8 mouse cellular contexts compared by ENCODE assay signal in the genomic region with DNA sequence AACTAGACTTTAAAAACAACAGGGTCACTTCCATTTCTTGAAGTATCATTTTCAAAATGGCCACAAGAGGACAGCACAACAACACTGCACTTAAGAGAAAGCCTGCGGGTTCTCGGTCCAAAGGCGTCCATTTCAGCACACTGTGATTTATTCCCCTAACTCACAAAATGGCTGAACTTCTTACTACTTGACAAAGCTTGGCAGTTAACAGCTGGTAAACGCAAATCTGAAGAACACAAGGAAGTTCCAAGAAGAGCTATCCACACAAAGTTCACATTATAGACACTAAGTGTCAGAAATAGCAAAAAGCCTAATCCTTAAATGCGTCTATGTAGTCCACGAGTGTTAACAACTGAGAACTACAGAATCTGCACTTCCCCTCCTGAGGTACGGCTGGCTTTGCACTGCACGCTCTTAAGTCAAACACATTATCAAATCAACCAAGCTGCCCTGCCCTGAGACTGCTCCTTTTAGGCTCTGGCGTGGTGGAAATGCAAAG. TPM values are rescaled to one million over a fixed set of nuclear protein-coding genes. Genes with fewer than 3 reads are reported as not detected.
A peak's percentile ranks its signal among the peaks of the same experiment; 100 is the strongest.
DNase-seq lines count a peak whose midpoint lies in the region; ATAC-seq and TF ChIP-seq lines count a peak whose summit lies in the region.

No protein-coding gene starts in this region.

- peaks cover 26% of the 10 kb centered on the region for H3K36me3 ChIP-seq in forebrain, embryonic 12.5 days (replicated peaks)
- H3K36me3 ChIP-seq in hindbrain, embryonic 14.5 days (replicated peaks; ENCODE audit: control insufficient read depth, insufficient read depth) = peaks cover 10% of the 10 kb centered on the region; the same call in 1 of the 2 replicates
- H3K36me3 ChIP-seq in limb, embryonic 10.5 days = peaks cover 55% of the 10 kb centered on the region
- H3K36me3 ChIP-seq in midbrain, embryonic 10.5 days = peaks cover 50% of the 10 kb centered on the region
- peaks cover 4% of the 10 kb centered on the region for H3K36me3 ChIP-seq in stomach, postnatal 0 days (ENCODE audit: control insufficient read depth, insufficient read depth, low read length)

- intact Hi-C loops in gastrocnemius, adult 2 months (cut with DNase I) = loop anchor here (2.0 kb wide), 1 partner anchor 104 kb away; no protein-coding TSS in a partner anchor
- intact Hi-C loops in gastrocnemius, postnatal 36 days (cut with DNase I) = loop anchor here (2.0 kb wide), 2 partner anchors 94 to 102 kb away; no protein-coding TSS in a partner anchor

- H3K9ac ChIP-seq in forebrain, embryonic 12.5 days = no peak overlapping the region
- H3K9ac ChIP-seq in hindbrain, embryonic 14.5 days = peak overlapping the region; percentile 39; the same call in 1 of the 2 replicates
- H3K9ac ChIP-seq in stomach, postnatal 0 days (ENCODE audit: low read length) = peak overlapping the region; percentile 18; the same call in 1 of the 2 replicates

- peaks cover 16% of the 10 kb centered on the region for H3K4me1 ChIP-seq in forebrain, embryonic 12.5 days
- H3K4me1 ChIP-seq in hindbrain, embryonic 14.5 days (replicated peaks; ENCODE audit: control insufficient read depth, insufficient read depth, low read length) = peaks cover 12% of the 10 kb centered on the region; the same call in 1 of the 2 replicates
- peaks cover 13% of the 10 kb centered on the region; the same call in 1 of the 2 replicates for H3K4me1 ChIP-seq in limb, embryonic 10.5 days
- H3K4me1 ChIP-seq in midbrain, embryonic 10.5 days = peaks cover 12% of the 10 kb centered on the region
- H3K4me1 ChIP-seq in stomach, postnatal 0 days (replicated peaks; ENCODE audit: control insufficient read depth, insufficient read depth) = no peaks in the 10 kb centered on the region

- TF ChIP-seq CTCF in gastrocnemius, adult 2 months (IDR thresholded peaks at IDR 0.05) = no peak; the same call in 1 of the 2 replicates
- TF ChIP-seq CTCF in stomach, postnatal 0 days (IDR thresholded peaks at IDR 0.05; ENCODE audit: low read depth) = peak; percentile 95

- peak overlapping the region; percentile 87 for H3K27ac ChIP-seq in gastrocnemius, adult 2 months
- H3K27ac ChIP-seq in forebrain, embryonic 12.5 days = peak overlapping the region; percentile 90
- peak overlapping the region; percentile 81 for H3K27ac ChIP-seq in hindbrain, embryonic 14.5 days
- H3K27ac ChIP-seq in limb, embryonic 10.5 days = peak overlapping the region; percentile 67
- H3K27ac ChIP-seq in midbrain, embryonic 10.5 days (replicated peaks) = peak overlapping the region; percentile 81
- H3K27ac ChIP-seq in stomach, postnatal 0 days (replicated peaks) = peak overlapping the region; percentile 84

- WGBS in forebrain, embryonic 12.5 days = 46% methylated on average over 9 of the region's 9 CpGs
- 45% methylated on average over 9 of the region's 9 CpGs for WGBS in hindbrain, embryonic 14.5 days
- 55% methylated on average over 9 of the region's 9 CpGs for WGBS in limb, embryonic 10.5 days
- WGBS in midbrain, embryonic 10.5 days = 65% methylated on average over 9 of the region's 9 CpGs
- WGBS in stomach, postnatal 0 days = 8% methylated on average over 9 of the region's 9 CpGs

- no peaks in the 10 kb centered on the region for H3K27me3 ChIP-seq in forebrain, embryonic 12.5 days
- no peaks in the 10 kb centered on the region for H3K27me3 ChIP-seq in hindbrain, embryonic 14.5 days (ENCODE audit: control insufficient read depth, insufficient read depth, low read length)
- H3K27me3 ChIP-seq in limb, embryonic 10.5 days (ENCODE audit: low read depth, poor library complexity, severe bottlenecking) = no peaks in the 10 kb centered on the region
- no peaks in the 10 kb centered on the region for H3K27me3 ChIP-seq in midbrain, embryonic 10.5 days (ENCODE audit: low read depth, poor library complexity, severe bottlenecking)
- no peaks in the 10 kb centered on the region for H3K27me3 ChIP-seq in stomach, postnatal 0 days (ENCODE audit: control insufficient read depth, insufficient read depth, low read length)

- peak overlapping the region; percentile 45 for H3K4me3 ChIP-seq in gastrocnemius, adult 2 months
- H3K4me3 ChIP-seq in forebrain, embryonic 12.5 days (replicated peaks) = no peak overlapping the region
- H3K4me3 ChIP-seq in hindbrain, embryonic 14.5 days (replicated peaks; ENCODE audit: low read length) = no peak overlapping the region
- H3K4me3 ChIP-seq in limb, embryonic 10.5 days = no peak overlapping the region
- H3K4me3 ChIP-seq in midbrain, embryonic 10.5 days = no peak overlapping the region
- no peak overlapping the region for H3K4me3 ChIP-seq in stomach, postnatal 0 days (ENCODE audit: low read depth, low read length)

- ATAC-seq in forebrain, embryonic 12.5 days (ENCODE audit: low FRiP score) = peak; percentile 69; the same call in 1 of the 2 replicates
- peak; percentile 76; the same call in 1 of the 2 replicates for ATAC-seq in hindbrain, embryonic 14.5 days (ENCODE audit: low FRiP score)
- peak; percentile 87 for ATAC-seq in stomach, postnatal 0 days (ENCODE audit: low FRiP score, low TSS enrichment)

- TF ChIP-seq EP300 in stomach, postnatal 0 days (optimal IDR thresholded peaks at IDR 0.05) = peak; percentile 83

- peak; percentile 69 for DNase-seq in gastrocnemius, adult 2 months
- DNase-seq in gastrocnemius, postnatal 36 days = no peak
- DNase-seq in c-Kit-positive CD71-positive TER-119-positive erythroid progenitor cells, embryonic 14.5 days (ENCODE audit: low spot score) = peak; percentile 54
- peak; percentile 79 for DNase-seq in hindbrain, embryonic 14.5 days (ENCODE audit: low spot score)
- DNase-seq in limb, embryonic 10.5 days (ENCODE audit: low spot score) = no peak
- DNase-seq in midbrain, embryonic 10.5 days (ENCODE audit: low spot score) = peak; percentile 32
- DNase-seq in stomach, postnatal 0 days (ENCODE audit: low spot score) = peak; percentile 61

- H3K4me2 ChIP-seq in forebrain, embryonic 12.5 days = no peak overlapping the region
- peak overlapping the region; percentile 22 for H3K4me2 ChIP-seq in hindbrain, embryonic 14.5 days (replicated peaks)
- H3K4me2 ChIP-seq in stomach, postnatal 0 days (replicated peaks; ENCODE audit: low read depth) = peak overlapping the region; percentile 21; the same call in 1 of the 2 replicates

- H3K9me3 ChIP-seq in forebrain, embryonic 12.5 days = no peaks in the 10 kb centered on the region
- no peaks in the 10 kb centered on the region for H3K9me3 ChIP-seq in hindbrain, embryonic 14.5 days (ENCODE audit: control insufficient read depth, low read length)
- H3K9me3 ChIP-seq in limb, embryonic 10.5 days (replicated peaks) = no peaks in the 10 kb centered on the region
- no peaks in the 10 kb centered on the region for H3K9me3 ChIP-seq in midbrain, embryonic 10.5 days (replicated peaks)
- no peaks in the 10 kb centered on the region for H3K9me3 ChIP-seq in stomach, postnatal 0 days (ENCODE audit: control insufficient read depth, low read length)

RNA-seq across cellular contexts. Expression of gene Chd2, which starts 17.1 kb away (rescaled TPM):
- total RNA-seq in gastrocnemius, adult 2 months (2021) = 10 to 100 TPM; 40.7 to 48.4 TPM
- 10 to 100 TPM; 22.4 to 39.9 TPM for total RNA-seq in gastrocnemius, postnatal 36 days (2021)
- 69.4 and 78.8 TPM in 2 replicates for polyA plus RNA-seq in forebrain, embryonic 12.5 days (2016; fragmentation: Nextera tagmentation; extraction: Ambion mirVana)
- polyA plus RNA-seq in hindbrain, embryonic 14.5 days (2014; fragmentation: Nextera tagmentation; extraction: Ambion mirVana) = 35.6 and 42.3 TPM in 2 replicates
- polyA plus RNA-seq in limb, embryonic 10.5 days (2016; fragmentation: Nextera tagmentation; extraction: Ambion mirVana) = 33.7 and 53.2 TPM in 2 replicates
- 39.6 and 48.3 TPM in 2 replicates for polyA plus RNA-seq in midbrain, embryonic 10.5 days (2016; fragmentation: Nextera tagmentation; extraction: Ambion mirVana)
- 15.9 and 18.0 TPM in 2 replicates for polyA plus RNA-seq in stomach, postnatal 0 days (2015; fragmentation: Nextera tagmentation; extraction: Ambion mirVana)

Comparison
In these comparisons a context has a peak if more than half of its experiments do, and no peak if none do; other contexts are left out.
1. DNase-seq: peak in gastrocnemius, adult 2 months (single experiment), c-Kit-positive CD71-positive TER-119-positive erythroid progenitor cells, embryonic 14.5 days (single experiment), hindbrain, embryonic 14.5 days (single experiment), midbrain, embryonic 10.5 days (single experiment) and stomach, postnatal 0 days (single experiment); none in gastrocnemius, postnatal 36 days (0 of 2) and limb, embryonic 10.5 days (single experiment).
2. Peak in every context shown above with its lines, with median percentiles within 50 percentile points of each other: H3K27ac ChIP-seq and ATAC-seq.